Mouse (Mus musculus) cerebellum, postnatal 10 days (tissue): ENCODE results near the gene Hoxb1.

Source experiments
- DNase-seq, 2 experiments: peaks; one replicate each; pipeline ENCODE4 v3.0.0; 2021; ENCODE audit warnings: mixed read lengths in 2 of 2

Gene Hoxb1

GRCm38 (mm10) chr11:96405541-96405940 lies 40.0 kb downstream of the Hoxb1 start:
- DNase-seq: no peak

- DNase-seq: peak; percentile 22 to 60
Observed at GRCm38 (mm10) chr11:96407191-96408072, 41.9 kb downstream of the Hoxb1 start.

- no peak for DNase-seq
Observed at GRCm38 (mm10) chr11:96408234-96409010, 42.9 kb downstream of the Hoxb1 start.

GRCm38 (mm10) chr11:96411019-96411418 lies 45.5 kb downstream of the Hoxb1 start:
- DNase-seq: no peak

- DNase-seq: no peak
Observed at GRCm38 (mm10) chr11:96411934-96412333, 46.4 kb downstream of the Hoxb1 start.

- DNase-seq: no peak
Observed at GRCm38 (mm10) chr11:96412941-96413491, 47.5 kb downstream of the Hoxb1 start.

- peak; percentile 39 to 46 for DNase-seq
Observed at GRCm38 (mm10) chr11:96413527-96413926, 48.0 kb downstream of the Hoxb1 start.

GRCm38 (mm10) chr11:96414002-96414401 lies 48.5 kb downstream of the Hoxb1 start:
- no peak for DNase-seq
